Mouse (Mus musculus) T-helper 17 cell (primary cell): Measurements from ENCODE around the gene Sfmbt2.
"Not testable (repeated sequence)": the region's sequence is repeated elsewhere in the genome, so short reads cannot be mapped to it uniquely, and the experiment has no call there.

Source experiments
- in situ Hi-C, 2 experiments: fragments of 300-600 bp; cut with MboI, MseI; formaldehyde crosslinking; loops; 1 replicate in 1 of 2; 2 replicates in 1 of 2; pipeline ENCODE4 v1.15.1; 2025; ENCODE audit warnings: high pct_unique_total_duplicates in 2 of 2

The Sfmbt2 gene

GRCm38 (mm10) chr2:10370176-10370575 is at the start of gene Sfmbt2:
Gene Sfmbt2 (plus strand): TSS chr2:10370510.
- in situ Hi-C loops: loop anchor here in 1 of 2 experiments (5.0 kb wide), 1 partner anchor 53 kb away; no protein-coding TSS in a partner anchor

GRCm38 (mm10) chr2:10321093-10321492 is 49.2 kb upstream of the Sfmbt2 start:
- in situ Hi-C loops: loop anchor here in 1 of 2 experiments (10.0 kb wide), 1 partner anchor 586 kb away; no protein-coding TSS in a partner anchor

- in situ Hi-C loops: loop anchor here in 1 of 2 experiments (10.0 kb wide), 1 partner anchor 588 kb away; no protein-coding TSS in a partner anchor
Observed at GRCm38 (mm10) chr2:10323173-10323572, 47.1 kb upstream of the Sfmbt2 start.

- in situ Hi-C loops: loop anchor here in 1 of 2 experiments (10.0 kb wide), 1 partner anchor 590 kb away; no protein-coding TSS in a partner anchor
Observed at GRCm38 (mm10) chr2:10324980-10325379, 45.3 kb upstream of the Sfmbt2 start.

GRCm38 (mm10) chr2:10330216-10330615 is 40.1 kb upstream of the Sfmbt2 start:
- in situ Hi-C loops: no loop called here

- in situ Hi-C loops: no loop called here
Observed at GRCm38 (mm10) chr2:10334299-10334698, 36.0 kb upstream of the Sfmbt2 start.

GRCm38 (mm10) chr2:10335037-10335608 is 35.2 kb upstream of the Sfmbt2 start:
- in situ Hi-C loops: no loop called here

GRCm38 (mm10) chr2:10340022-10340421 is 30.3 kb upstream of the Sfmbt2 start:
- in situ Hi-C loops: no loop called here

- in situ Hi-C loops: no loop called here
Observed at GRCm38 (mm10) chr2:10343523-10343922, 26.8 kb upstream of the Sfmbt2 start.

GRCm38 (mm10) chr2:10344073-10344472 is 26.2 kb upstream of the Sfmbt2 start:
- in situ Hi-C loops: not testable (repeated sequence)

- in situ Hi-C loops: no loop called here
Observed at GRCm38 (mm10) chr2:10347193-10347592, 23.1 kb upstream of the Sfmbt2 start.

GRCm38 (mm10) chr2:10348036-10348435 is 22.3 kb upstream of the Sfmbt2 start:
- in situ Hi-C loops: no loop called here

- in situ Hi-C loops: no loop called here
Observed at GRCm38 (mm10) chr2:10350266-10350810, 20.0 kb upstream of the Sfmbt2 start.

GRCm38 (mm10) chr2:10351125-10351524 is 19.2 kb upstream of the Sfmbt2 start:
- in situ Hi-C loops: no loop called here

- in situ Hi-C loops: no loop called here
Observed at GRCm38 (mm10) chr2:10352887-10353286, 17.4 kb upstream of the Sfmbt2 start.

GRCm38 (mm10) chr2:10353889-10354288 is 16.4 kb upstream of the Sfmbt2 start:
- in situ Hi-C loops: no loop called here

GRCm38 (mm10) chr2:10359861-10360260 is 10.4 kb upstream of the Sfmbt2 start:
- in situ Hi-C loops: no loop called here

GRCm38 (mm10) chr2:10365081-10365480 is 5.2 kb upstream of the Sfmbt2 start:
- in situ Hi-C loops: no loop called here

- in situ Hi-C loops: no loop called here
Observed at GRCm38 (mm10) chr2:10366284-10366683, 4.0 kb upstream of the Sfmbt2 start.

GRCm38 (mm10) chr2:10369676-10370075 is 634 bp upstream of the Sfmbt2 start:
- in situ Hi-C loops: loop anchor here in 1 of 2 experiments (5.0 kb wide), 1 partner anchor 52 kb away; no protein-coding TSS in a partner anchor

- in situ Hi-C loops: loop anchor here in 1 of 2 experiments (5.0 kb wide), 1 partner anchor 54 kb away; no protein-coding TSS in a partner anchor
Observed at GRCm38 (mm10) chr2:10370687-10371458, 563 bp downstream of the Sfmbt2 start.

- in situ Hi-C loops: loop anchor here in 1 of 2 experiments (5.0 kb wide), 1 partner anchor 54 kb away; no protein-coding TSS in a partner anchor
Observed at GRCm38 (mm10) chr2:10371459-10371817, 1.1 kb downstream of the Sfmbt2 start.
